Mouse (Mus musculus) spleen, adult 2 months (tissue): ENCODE measurements at regions not wholly inside any gene's neighbourhood (a gene's known extent, or its start where the extent isn't known, plus 50 kb on each side); places are given as distances from the start of the nearest gene placed in this dataset.

ENCODE experiments used
- CTCF ChIP-seq: fragments of 200-500 bp; IDR thresholded peaks from 2 replicates; pipeline ENCODE4 v1.5.1; 2011; ENCODE audit warnings: mild to moderate bottlenecking, inconsistent platforms; ENCODE audit not compliant: insufficient read depth, insufficient read length, insufficient replicate concordance; ENCODE audit errors: extremely low read depth
- POLR2A ChIP-seq: fragments of 200-500 bp; IDR thresholded peaks from 2 replicates; pipeline ENCODE4 v1.6.1; 2011; ENCODE audit warnings: low read depth, low read length, inconsistent platforms

DNA sequence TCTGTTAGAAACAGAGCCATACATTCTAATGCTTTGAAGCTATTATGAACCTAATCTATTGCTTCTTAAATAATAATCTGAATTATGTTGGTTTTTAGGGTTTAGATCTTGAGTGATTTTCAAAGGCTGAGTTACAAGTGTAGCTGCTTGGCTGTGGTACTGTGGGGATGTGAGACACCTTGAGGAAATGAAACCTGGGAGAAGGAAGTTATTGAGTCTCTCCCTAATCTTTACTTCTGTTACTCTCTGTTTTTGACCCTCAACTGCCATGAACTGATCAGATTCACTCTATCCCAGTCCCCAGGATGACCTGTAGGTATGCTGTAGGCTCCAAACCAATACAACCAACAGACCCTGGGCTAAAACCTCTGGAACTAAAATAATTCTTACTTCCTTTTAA, 334.8 kb downstream of the Bckdhb start:
- TF ChIP-seq CTCF: no peak
- no peak for TF ChIP-seq POLR2A
